Mouse (Mus musculus): ENCODE results near the gene Fam229a. TPM values are rescaled to one million over a fixed set of nuclear protein-coding genes. Genes with fewer than 3 reads are reported as not detected.

Gene Fam229a
- polyA plus RNA-seq, 1 experiment from 2014 or later = not detected

- ATAC-seq (ENCODE audit: extremely low read depth, insufficient number of reproducible peaks, low FRiP score, low TSS enrichment) = no peak
- Histone ChIP-seq H3K27ac (replicated peaks) (no peak overlapping the region), H3K9me3 (no peaks in the 10 kb centered on the region), H3K4me2 (no peak overlapping the region), H3K4me3 (no peak overlapping the region), H3K4me1 (peaks cover 45% of the 10 kb centered on the region), H3K9ac (0 out of 2 replicates have a peak overlapping the region, but pooled peaks have one; percentile 10), H3K36me3 (no peaks in the 10 kb centered on the region), H3K27me3 (replicated peaks) (no peaks in the 10 kb centered on the region)
- 55% methylated on average over 3 of the region's 3 CpGs for WGBS
Measured at GRCm38 (mm10) chr4:129509650-129510049, 18.7 kb downstream of the Fam229a start.

GRCm38 (mm10) chr4:129510723-129511412 is 19.9 kb downstream of the Fam229a start:
- no peak for ATAC-seq (ENCODE audit: extremely low read depth, insufficient number of reproducible peaks, low FRiP score, low TSS enrichment)
- H3K9ac ChIP-seq = no peak overlapping the region
- H3K4me3 ChIP-seq = no peak overlapping the region
- no peaks in the 10 kb centered on the region for H3K9me3 ChIP-seq
- whole genome bisulfite sequencing = 64% methylated on average over 6 of the region's 6 CpGs
- peaks cover 12% of the 10 kb centered on the region for H3K36me3 ChIP-seq
- no peaks in the 10 kb centered on the region for H3K27me3 ChIP-seq (replicated peaks)
- no peak overlapping the region for H3K4me2 ChIP-seq
- H3K27ac ChIP-seq (replicated peaks) = 0 out of 2 replicates have a peak overlapping the region, but pooled peaks have one; percentile 5
- H3K4me1 ChIP-seq = peaks cover 57% of the 10 kb centered on the region

- Histone ChIP-seq H3K9ac (0 out of 2 replicates have a peak overlapping the region, but pooled peaks have one; percentile 13), H3K27me3 (replicated peaks) (no peaks in the 10 kb centered on the region), H3K27ac (replicated peaks) (peak overlapping the region; percentile 5; the same call in 1 of the 2 replicates), H3K4me2 (no peak overlapping the region), H3K4me1 (peaks cover 60% of the 10 kb centered on the region), H3K9me3 (no peaks in the 10 kb centered on the region), H3K4me3 (no peak overlapping the region), H3K36me3 (peaks cover 18% of the 10 kb centered on the region)
- ATAC-seq (ENCODE audit: extremely low read depth, insufficient number of reproducible peaks, low FRiP score, low TSS enrichment) = no peak
- 61% methylated on average over 6 of the region's 6 CpGs for WGBS
Measured at GRCm38 (mm10) chr4:129511413-129512096, 20.6 kb downstream of the Fam229a start.

- H3K36me3 ChIP-seq = peaks cover 35% of the 10 kb centered on the region
- H3K9ac ChIP-seq = peak within 1 kb of the TSS; percentile 100
- H3K4me1 ChIP-seq = peaks cover 57% of the 10 kb centered on the region
- WGBS = 4% methylated on average over 47 of the region's 47 CpGs
- H3K27ac ChIP-seq (replicated peaks) = peak within 1 kb of the TSS; percentile 95
- H3K4me3 ChIP-seq = peak within 1 kb of the TSS; percentile 99
- H3K9me3 ChIP-seq = no peaks in the 10 kb centered on the region
- H3K27me3 ChIP-seq (replicated peaks) = no peaks in the 10 kb centered on the region
- peak within 1 kb of the TSS; percentile 71 for H3K4me2 ChIP-seq
- peak; percentile 74; the same call in 1 of the 2 replicates for ATAC-seq (ENCODE audit: extremely low read depth, insufficient number of reproducible peaks, low FRiP score, low TSS enrichment)
Measured at GRCm38 (mm10) chr4:129513086-129513767, 22.2 kb downstream of the Fam229a start, which contains the start of gene Marcksl1. Marcksl1 (plus strand) TSS chr4:129513581.

GRCm38 (mm10) chr4:129513891-129514290 is 22.9 kb downstream of the Fam229a start:
- Histone ChIP-seq H3K27ac (replicated peaks) (peak overlapping the region; percentile 95), H3K27me3 (replicated peaks) (no peaks in the 10 kb centered on the region), H3K4me2 (peak overlapping the region; percentile 71), H3K9ac (peak overlapping the region; percentile 100), H3K36me3 (peaks cover 41% of the 10 kb centered on the region), H3K9me3 (no peaks in the 10 kb centered on the region), H3K4me3 (peak overlapping the region; percentile 99), H3K4me1 (peaks cover 51% of the 10 kb centered on the region)
- WGBS = under 1% methylated on average over 37 of the region's 57 CpGs
- peak; percentile 20; the same call in 1 of the 2 replicates for ATAC-seq (ENCODE audit: extremely low read depth, insufficient number of reproducible peaks, low FRiP score, low TSS enrichment)

DNA sequence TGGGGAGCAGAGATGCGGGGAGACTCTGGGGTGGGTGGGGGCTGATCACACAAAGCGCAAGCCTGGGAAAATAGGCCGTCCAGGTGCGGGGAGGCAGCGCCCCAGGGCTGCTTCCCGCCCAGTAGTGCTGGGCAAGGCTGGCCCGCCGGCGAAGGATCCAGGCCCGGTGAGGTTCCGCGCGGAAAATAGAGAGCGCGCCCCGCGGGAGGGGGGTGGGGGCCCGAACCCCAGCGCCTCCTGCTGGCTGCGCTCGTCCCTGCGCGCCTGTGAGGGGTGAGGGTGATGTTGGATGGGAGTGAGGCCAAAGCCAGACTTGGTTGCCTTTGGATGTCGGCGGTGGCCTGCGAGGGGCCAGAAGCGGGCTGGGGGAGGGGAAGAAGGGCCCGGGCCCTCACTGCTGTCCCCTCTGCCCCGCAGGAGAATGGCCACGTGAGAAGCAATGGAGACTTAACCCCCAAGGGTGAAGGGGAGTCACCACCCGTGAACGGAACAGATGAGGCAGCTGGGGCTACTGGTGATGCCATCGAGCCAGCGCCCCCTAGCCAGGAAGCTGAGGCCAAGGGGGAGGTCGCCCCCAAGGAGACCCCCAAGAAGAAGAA is 23.4 kb downstream of the Fam229a start:
- no peaks in the 10 kb centered on the region for H3K9me3 ChIP-seq
- H3K36me3 ChIP-seq = peaks cover 46% of the 10 kb centered on the region
- H3K4me1 ChIP-seq = peaks cover 46% of the 10 kb centered on the region
- H3K27ac ChIP-seq (replicated peaks) = peak overlapping the region; percentile 95
- H3K4me3 ChIP-seq = peak overlapping the region; percentile 99
- H3K4me2 ChIP-seq = peak overlapping the region; percentile 71
- WGBS = under 1% methylated on average over 35 of the region's 35 CpGs
- no peaks in the 10 kb centered on the region for H3K27me3 ChIP-seq (replicated peaks)
- 0 out of 2 replicates have a peak, but pooled peaks have one; percentile 32 for ATAC-seq (ENCODE audit: extremely low read depth, insufficient number of reproducible peaks, low FRiP score, low TSS enrichment)
- peak overlapping the region; percentile 100 for H3K9ac ChIP-seq

GRCm38 (mm10) chr4:129516925-129517324 is 25.9 kb downstream of the Fam229a start:
- Histone ChIP-seq H3K4me1 (peaks cover 33% of the 10 kb centered on the region), H3K4me3 (no peak overlapping the region), H3K9me3 (no peaks in the 10 kb centered on the region), H3K9ac (0 out of 2 replicates have a peak overlapping the region, but pooled peaks have one; percentile 28), H3K36me3 (peaks cover 71% of the 10 kb centered on the region), H3K27me3 (replicated peaks) (no peaks in the 10 kb centered on the region), H3K27ac (replicated peaks) (peak overlapping the region; percentile 28; the same call in 1 of the 2 replicates), H3K4me2 (no peak overlapping the region)
- WGBS = 50% methylated on average over 2 of the region's 2 CpGs
- no peak for ATAC-seq (ENCODE audit: extremely low read depth, insufficient number of reproducible peaks, low FRiP score, low TSS enrichment)

GRCm38 (mm10) chr4:129518519-129518918 is 27.5 kb downstream of the Fam229a start:
- Histone ChIP-seq H3K9me3 (no peaks in the 10 kb centered on the region), H3K4me3 (no peak overlapping the region), H3K4me1 (peaks cover 20% of the 10 kb centered on the region), H3K27ac (replicated peaks) (no peak overlapping the region), H3K36me3 (peaks cover 87% of the 10 kb centered on the region), H3K27me3 (replicated peaks) (no peaks in the 10 kb centered on the region), H3K4me2 (no peak overlapping the region), H3K9ac (no peak overlapping the region)
- ATAC-seq (ENCODE audit: extremely low read depth, insufficient number of reproducible peaks, low FRiP score, low TSS enrichment) = no peak
- 75% methylated on average over 8 of the region's 8 CpGs for WGBS

GRCm38 (mm10) chr4:129525338-129525737 is 34.3 kb downstream of the Fam229a start:
- Histone ChIP-seq H3K4me1 (peaks cover 10% of the 10 kb centered on the region), H3K9me3 (no peaks in the 10 kb centered on the region), H3K27ac (replicated peaks) (0 out of 2 replicates have a peak overlapping the region, but pooled peaks have one; percentile 6), H3K4me2 (no peak overlapping the region), H3K27me3 (replicated peaks) (no peaks in the 10 kb centered on the region), H3K9ac (no peak overlapping the region), H3K4me3 (no peak overlapping the region), H3K36me3 (peaks cover 98% of the 10 kb centered on the region)
- no peak for ATAC-seq (ENCODE audit: extremely low read depth, insufficient number of reproducible peaks, low FRiP score, low TSS enrichment)
- WGBS = 75% methylated on average over 5 of the region's 5 CpGs

DNA sequence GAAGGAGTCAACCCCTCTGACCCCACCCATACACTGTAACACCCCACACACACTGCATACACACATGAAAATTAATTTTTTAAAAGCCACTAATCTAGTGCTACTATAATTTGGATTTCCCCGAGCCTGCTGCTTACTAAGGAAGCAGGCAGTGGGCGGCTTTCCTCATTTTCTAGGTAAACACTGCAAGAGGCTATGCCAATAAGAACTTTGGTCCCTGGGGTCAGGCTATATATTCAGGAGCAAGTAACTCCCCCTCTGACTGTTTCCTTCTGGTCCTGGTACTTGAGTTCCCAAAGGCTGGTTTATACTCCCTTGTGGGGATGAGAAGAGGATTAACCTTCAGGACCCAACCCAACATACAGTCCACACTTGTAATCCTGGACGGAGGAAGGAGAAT is 34.9 kb downstream of the Fam229a start:
- Histone ChIP-seq H3K4me1 (peaks cover 10% of the 10 kb centered on the region), H3K4me2 (no peak overlapping the region), H3K9ac (no peak overlapping the region), H3K9me3 (no peaks in the 10 kb centered on the region), H3K36me3 (peaks cover 98% of the 10 kb centered on the region), H3K27me3 (replicated peaks) (no peaks in the 10 kb centered on the region), H3K4me3 (no peak overlapping the region), H3K27ac (replicated peaks) (0 out of 2 replicates have a peak overlapping the region, but pooled peaks have one; percentile 6)
- no peak for ATAC-seq (ENCODE audit: extremely low read depth, insufficient number of reproducible peaks, low FRiP score, low TSS enrichment)
- 79% methylated on average over 3 of the region's 3 CpGs for WGBS

Measured in heart, embryonic 13.5 days (tissue).